Mouse (Mus musculus): ENCODE data around the gene Pfkp. TPM values are rescaled to one million over a fixed set of nuclear protein-coding genes. Genes with fewer than 3 reads are reported as not detected.

Gene Pfkp
- polyA plus RNA-seq (2012; ENCODE audit: low replicate concordance), result 4.3 and 23.5 TPM in 2 replicates

DNA sequence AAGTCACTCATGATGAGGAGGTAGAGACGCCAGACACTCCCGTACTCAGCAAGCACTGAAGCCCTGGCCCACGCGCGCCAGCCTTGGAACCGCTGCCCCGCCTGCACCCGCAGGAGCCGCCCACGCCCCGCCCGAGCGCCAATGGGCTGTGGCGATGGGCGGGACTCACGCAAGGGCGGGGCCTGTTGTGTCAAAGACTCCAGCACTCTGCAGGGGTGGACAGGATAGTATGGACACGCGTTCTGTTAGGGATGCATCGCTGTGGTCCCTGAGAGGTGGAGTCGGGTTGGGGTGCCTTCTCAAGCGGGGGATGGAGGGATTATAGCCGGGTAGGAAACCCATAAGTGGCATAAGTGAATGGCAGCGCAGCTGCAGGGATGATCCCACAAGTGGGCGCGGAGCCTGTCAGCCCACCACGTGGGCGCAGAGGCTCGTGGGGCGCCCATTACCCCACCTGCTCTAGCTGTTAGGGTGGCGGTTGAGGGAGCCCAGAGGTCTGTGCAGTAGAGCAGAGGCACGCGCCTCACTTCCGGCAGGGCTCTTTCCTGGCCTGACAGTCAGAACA is at the start of gene Pfkp:
Gene Pfkp, minus strand, starts transcription at position 109 of the 565 bp plus-strand sequence.

Other genes with a start within 250 kb of the Pfkp start
- 3.5 and 9.1 TPM in 2 replicates for gene Pitrm1, start 100.6 kb downstream of the Pfkp start, polyA plus RNA-seq (2012; ENCODE audit: low replicate concordance)

Data from hematopoietic multipotent progenitor cell, adult 10-12 weeks (in vitro differentiated cells).